Mouse (Mus musculus) spleen, adult 2 months (tissue): ENCODE measurements around the gene Tmem259. TPM values are rescaled to one million over a fixed set of nuclear protein-coding genes. Genes with fewer than 3 reads are reported as not detected.

Experiments used
- DNase-seq, 2 experiments: peaks; one replicate each; pipeline versions ENCODE4 v3.0.0 to v3.0.0-alpha.2; 2012 to 2021; ENCODE audit warnings: low spot score in 2 of 2, low read depth in 1 of 2
- H3K27ac ChIP-seq: fragments of 200-500 bp; 2 replicates; pipeline ENCODE4 v1.5.1; 2012; ENCODE audit warnings: low read length, inconsistent platforms; ENCODE audit not compliant: insufficient read depth
- H3K27me3 ChIP-seq: fragments of 200-500 bp; 2 replicates; pipeline ENCODE4 v1.6.1; 2012; ENCODE audit warnings: mild to moderate bottlenecking, moderate library complexity, low read length, inconsistent platforms; ENCODE audit not compliant: control insufficient read depth, insufficient read depth
- H3K36me3 ChIP-seq: fragments of 200-500 bp; 2 replicates; pipeline ENCODE4 v1.6.1; 2012; ENCODE audit warnings: mild to moderate bottlenecking, low read length, inconsistent platforms; ENCODE audit not compliant: control insufficient read depth, insufficient read depth
- H3K4me1 ChIP-seq: fragments of 200-500 bp; 2 replicates; pipeline ENCODE4 v1.6.1; 2011; ENCODE audit warnings: inconsistent platforms; ENCODE audit not compliant: control insufficient read depth, insufficient read depth, insufficient read length
- H3K4me3 ChIP-seq: fragments of 200-500 bp; 2 replicates; pipeline ENCODE4 v1.5.1; 2011; ENCODE audit warnings: mild to moderate bottlenecking, inconsistent platforms; ENCODE audit not compliant: insufficient read depth, insufficient read length; ENCODE audit errors: extremely low read depth
- CTCF ChIP-seq: fragments of 200-500 bp; IDR thresholded peaks from 2 replicates; pipeline ENCODE4 v1.5.1; 2011; ENCODE audit warnings: mild to moderate bottlenecking, inconsistent platforms; ENCODE audit not compliant: insufficient read depth, insufficient read length, insufficient replicate concordance; ENCODE audit errors: extremely low read depth
- POLR2A ChIP-seq: fragments of 200-500 bp; IDR thresholded peaks from 2 replicates; pipeline ENCODE4 v1.6.1; 2011; ENCODE audit warnings: low read depth, low read length, inconsistent platforms
- WGBS: fragments of 180-500 bp; shearing (Covaris S2); methylation state at CpG from one replicate; pipeline ENCODE4 v1.1.7; 2018; 5-methylcytosine and 5-hydroxymethylcytosine counted together
- polyA plus RNA-seq: library from polyadenylated mRNA; depleted of rRNA; stranded (reverse); fragments of >200 nt; gene quantifications from 2 replicates; pipeline ENCODE4 v1.2.3, GENCODE M21; 2012

The Tmem259 gene
- polyA plus RNA-seq, 1 experiment: 266 TPM

- Histone ChIP-seq H3K4me1 (peaks cover 33% of the 10 kb centered on the region), H3K36me3 (peaks cover 34% of the 10 kb centered on the region), H3K4me3 (peak overlapping the region; percentile 80; the same call in 1 of the 2 replicates), H3K27me3 (no peaks in the 10 kb centered on the region), H3K27ac (peak overlapping the region; percentile 97)
- no peak for DNase-seq
- 78% methylated on average over 15 of the region's 15 CpGs for WGBS
- no peak for TF ChIP-seq CTCF
- TF ChIP-seq POLR2A: no peak
These were observed 5.7 kb upstream of the Tmem259 start for GRCm38 (mm10) chr10:79989870-79990269.

- H3K4me1 ChIP-seq: peaks cover 28% of the 10 kb centered on the region
- no peak for TF ChIP-seq POLR2A
- peak overlapping the region; percentile 80 for H3K4me3 ChIP-seq
- peaks cover 29% of the 10 kb centered on the region for H3K36me3 ChIP-seq
- no peaks in the 10 kb centered on the region for H3K27me3 ChIP-seq
- no peak for DNase-seq
- H3K27ac ChIP-seq: peak overlapping the region; percentile 97
- WGBS: 40% methylated on average over 8 of the region's 8 CpGs
These were observed 5.2 kb upstream of the Tmem259 start for GRCm38 (mm10) chr10:79989272-79989786.

- H3K4me3 ChIP-seq: peak within 1 kb of the TSS; percentile 80
- no peak for TF ChIP-seq POLR2A
- under 1% methylated on average over 59 of the region's 59 CpGs for WGBS
- H3K27me3 ChIP-seq: no peaks in the 10 kb centered on the region
- H3K36me3 ChIP-seq: peaks cover 25% of the 10 kb centered on the region
- H3K4me1 ChIP-seq: peaks cover 25% of the 10 kb centered on the region
- H3K27ac ChIP-seq: peak within 1 kb of the TSS; percentile 97
- peak in 1 of 2 experiments; percentile 72 for DNase-seq
These were observed 4.6 kb upstream of the Tmem259 start, which contains the start of gene Cnn2 for GRCm38 (mm10) chr10:79988506-79989271. Gene Cnn2, plus strand, starts transcription at chr10:79988584.

- TF ChIP-seq CTCF: no peak
- no peak for TF ChIP-seq POLR2A
- Histone ChIP-seq H3K27ac (peak overlapping the region; percentile 97), H3K4me1 (peaks cover 31% of the 10 kb centered on the region), H3K36me3 (peaks cover 18% of the 10 kb centered on the region), H3K4me3 (peak overlapping the region; percentile 80), H3K27me3 (no peaks in the 10 kb centered on the region)
- DNase-seq: no peak
- 21% methylated on average over 27 of the region's 27 CpGs for WGBS
These were observed 3.8 kb upstream of the Tmem259 start for GRCm38 (mm10) chr10:79987771-79988505.

- Histone ChIP-seq H3K36me3 (peaks cover 9% of the 10 kb centered on the region), H3K4me3 (peak overlapping the region; percentile 22; the same call in 1 of the 2 replicates), H3K27me3 (no peaks in the 10 kb centered on the region), H3K27ac (peak overlapping the region; percentile 97), H3K4me1 (peaks cover 38% of the 10 kb centered on the region)
- no peak for TF ChIP-seq POLR2A
- peak; percentile 86 for TF ChIP-seq CTCF
- peak; percentile 87 to 91 for DNase-seq
- WGBS: under 1% methylated on average over 11 of the region's 11 CpGs
These were observed 2.8 kb upstream of the Tmem259 start for GRCm38 (mm10) chr10:79986963-79987362.

GRCm38 (mm10) chr10:79986232-79986878, 2.2 kb upstream of the Tmem259 start:
- peaks cover 38% of the 10 kb centered on the region for H3K4me1 ChIP-seq
- H3K36me3 ChIP-seq: peaks cover 5% of the 10 kb centered on the region
- no peak for TF ChIP-seq CTCF
- TF ChIP-seq POLR2A: no peak
- H3K27me3 ChIP-seq: no peaks in the 10 kb centered on the region
- 24% methylated on average over 6 of the region's 6 CpGs for WGBS
- H3K4me3 ChIP-seq: no peak overlapping the region; the same call in 1 of the 2 replicates
- DNase-seq: no peak
- peak overlapping the region; percentile 95 for H3K27ac ChIP-seq
